Mouse (Mus musculus): ENCODE data around the gene Bach1.

DNA sequence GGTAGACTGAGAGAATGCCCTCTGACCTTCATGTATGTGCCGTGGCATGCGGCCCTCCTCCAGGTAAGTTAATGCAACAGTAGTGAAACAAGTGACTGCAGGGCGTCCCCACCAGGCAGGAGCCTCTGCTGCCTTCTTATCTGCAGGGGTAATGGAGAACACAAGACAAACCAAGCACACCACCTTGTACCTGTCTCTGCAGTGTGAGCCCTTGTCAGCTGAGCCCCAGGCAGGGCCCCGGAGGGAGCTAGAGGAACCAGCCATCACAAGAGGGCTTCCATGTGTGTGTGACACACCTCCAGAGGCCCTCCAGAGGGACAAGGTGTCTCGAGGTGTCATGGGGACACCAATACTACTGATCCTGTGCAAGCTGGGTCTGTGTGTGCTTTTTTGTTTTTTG is 26.5 kb downstream of the Bach1 start:
- TF ChIP-seq CTCF (conservative IDR thresholded peaks at IDR 0.05; ENCODE audit: low read length), result no peak
- no peak for TF ChIP-seq NANOG (IDR thresholded peaks at IDR 0.05; ENCODE audit: borderline replicate concordance, low read length)
- TF ChIP-seq POU5F1 (IDR thresholded peaks at IDR 0.05; ENCODE audit: borderline replicate concordance, low read length), result no peak

Measured in E14TG2a.4 (cell line).